Mouse (Mus musculus) telencephalon, adult 2 months (tissue): Measurements from ENCODE around the gene Tango2.

Source experiments
- DNase-seq: peaks from one replicate; pipeline ENCODE4 v3.0.0-alpha.2; 2011; ENCODE audit warnings: low read depth, low spot score

Tango2 gene

DNA sequence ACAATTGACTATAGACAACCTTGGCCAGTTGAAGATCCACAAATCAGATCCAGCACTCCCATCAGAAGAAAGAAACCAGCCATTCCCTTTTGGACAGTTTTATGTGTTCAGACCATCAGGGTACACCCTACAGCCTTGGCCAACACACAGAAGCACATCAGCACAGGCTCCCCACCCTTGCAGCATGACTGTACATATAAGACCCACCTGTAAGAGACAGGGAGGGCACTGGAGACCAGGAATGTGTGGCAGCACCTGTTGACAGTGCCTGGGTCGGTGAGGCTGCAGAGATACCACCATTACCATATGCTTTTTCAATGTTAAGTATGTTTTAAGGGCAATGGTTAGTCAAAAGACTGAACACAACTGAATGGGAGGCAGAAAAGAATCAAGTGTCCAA is 94.0 kb downstream of the Tango2 start:
- DNase-seq = no peak

DNA sequence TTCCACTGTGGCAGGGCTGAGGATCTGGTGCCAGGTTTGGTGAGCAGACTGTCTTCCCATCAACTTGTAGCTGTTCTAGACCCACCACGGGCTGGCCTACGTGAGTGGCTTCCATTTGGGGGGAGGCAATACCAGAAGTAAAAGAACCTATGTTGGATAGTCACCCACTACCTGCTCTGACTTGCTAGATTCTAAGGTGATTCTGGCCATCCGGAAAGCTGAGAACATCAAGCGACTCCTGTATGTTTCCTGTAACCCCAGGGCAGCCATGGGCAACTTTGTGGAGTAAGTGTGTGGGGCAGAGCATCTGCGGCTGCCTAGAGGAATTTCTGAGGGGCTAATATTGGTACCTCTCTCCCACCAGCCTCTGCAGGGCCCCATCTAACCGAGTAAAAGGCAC is 95.2 kb downstream of the Tango2 start:
- no peak for DNase-seq

- DNase-seq = no peak
Measured at GRCm38 (mm10) chr16:18250828-18251790, 96.8 kb downstream of the Tango2 start.
